Mouse (Mus musculus) lung, postnatal 0 days (tissue): ENCODE data around the gene Ubr1. TPM values are rescaled to one million over a fixed set of nuclear protein-coding genes. Genes with fewer than 3 reads are reported as not detected.

Experiments used
- ATAC-seq: fragments of 200-750 bp; cut with Nextera tagmentation; 2 replicates; pipeline ENCODE4 v1.8.0; 2017; ENCODE audit warnings: moderate library complexity
- DNase-seq: peaks from one replicate; pipeline ENCODE4 v3.0.0-alpha.2; 2016; ENCODE audit warnings: low spot score
- H3K27ac ChIP-seq: fragments of 300-500 bp; sonication (generic); 2 replicates; pipeline ENCODE4 v1.5.1; 2014; ENCODE audit warnings: antibody characterized with exemption, mild to moderate bottlenecking, low read length, mixed read lengths
- H3K27me3 ChIP-seq: fragments of 300-500 bp; sonication (generic); replicated peaks from 2 replicates; pipeline ENCODE4 v1.6.1; 2014; ENCODE audit warnings: low read length, mixed read lengths; ENCODE audit not compliant: insufficient read depth
- H3K36me3 ChIP-seq: fragments of 300-500 bp; sonication (generic); 2 replicates; pipeline ENCODE4 v1.6.1; 2014; ENCODE audit warnings: low read length, mixed read lengths; ENCODE audit not compliant: insufficient read depth
- H3K4me1 ChIP-seq: fragments of 300-500 bp; sonication (generic); 2 replicates; pipeline ENCODE4 v1.6.1; 2014; ENCODE audit warnings: antibody characterized with exemption, low read depth, low read length, mixed read lengths; ENCODE audit not compliant: insufficient read depth
- H3K4me2 ChIP-seq: fragments of 300-500 bp; sonication (generic); replicated peaks from 2 replicates; pipeline ENCODE4 v1.6.1; 2014; ENCODE audit warnings: low read depth, mild to moderate bottlenecking, low read length, moderate library complexity, mixed read lengths
- H3K4me3 ChIP-seq: fragments of 300-500 bp; sonication (generic); 2 replicates; pipeline ENCODE4 v1.5.1; 2014; ENCODE audit warnings: low read depth, low read length
- H3K9ac ChIP-seq: fragments of 300-500 bp; sonication (generic); replicated peaks from 2 replicates; pipeline ENCODE4 v1.6.1; 2014; ENCODE audit warnings: low read depth, mild to moderate bottlenecking
- H3K9me3 ChIP-seq: fragments of 300-500 bp; sonication (generic); 2 replicates; pipeline ENCODE4 v1.6.1; 2016; ENCODE audit warnings: low read length, mixed read lengths
- CTCF ChIP-seq: IDR thresholded peaks from 2 replicates; pipeline ENCODE4 v1.5.1; 2016; ENCODE audit warnings: antibody characterized with exemption, mild to moderate bottlenecking
- EP300 ChIP-seq: IDR thresholded peaks from 2 replicates; pipeline ENCODE4 v1.6.1; 2016; ENCODE audit warnings: antibody characterized with exemption, mild to moderate bottlenecking, control low read depth
- WGBS: fragments of 180-500 bp; shearing (Covaris S2); extraction: QIAGEN DNeasy Blood & Tissue Kit; methylation state at CpG from one replicate; pipeline ENCODE4 v1.1.7; 2014; 5-methylcytosine and 5-hydroxymethylcytosine counted together
- polyA plus RNA-seq: library from polyadenylated mRNA; unstranded; fragments of >200 nt; fragmentation: Nextera tagmentation; extraction: Ambion mirVana; gene quantifications from 2 replicates; pipeline ENCODE4 v1.2.1, GENCODE M21; 2015

Gene Ubr1
- polyA plus RNA-seq, 1 experiment from 2014 or later: 25.1 TPM

GRCm38 (mm10) chr2:120858131-120858530 is 112.4 kb downstream of the Ubr1 start:
- no peaks in the 10 kb centered on the region for H3K4me1 ChIP-seq
- no peaks in the 10 kb centered on the region for H3K27me3 ChIP-seq
- TF ChIP-seq CTCF (no peak), EP300 (no peak)
- no peaks in the 10 kb centered on the region for H3K9me3 ChIP-seq
- no peak overlapping the region for H3K9ac ChIP-seq
- H3K36me3 ChIP-seq: peaks cover 15% of the 10 kb centered on the region; the same call in 1 of the 2 replicates
- no peak overlapping the region for H3K4me2 ChIP-seq
- ATAC-seq (no peak), DNase-seq (peak; percentile 27)
- no peak overlapping the region for H3K4me3 ChIP-seq
- 80% methylated on average over 3 of the region's 3 CpGs for WGBS
- no peak overlapping the region for H3K27ac ChIP-seq

- no peak overlapping the region for H3K4me2 ChIP-seq
- H3K9ac ChIP-seq: no peak overlapping the region
- no peaks in the 10 kb centered on the region for H3K9me3 ChIP-seq
- no peaks in the 10 kb centered on the region for H3K27me3 ChIP-seq
- no peaks in the 10 kb centered on the region for H3K4me1 ChIP-seq
- no peaks in the 10 kb centered on the region for H3K36me3 ChIP-seq
- no peak overlapping the region for H3K4me3 ChIP-seq
- TF ChIP-seq CTCF (no peak), EP300 (no peak)
- no peak for ATAC-seq
- 59% methylated on average over 3 of the region's 3 CpGs for WGBS
- no peak for DNase-seq
- no peak overlapping the region for H3K27ac ChIP-seq
Observed at GRCm38 (mm10) chr2:120853151-120853550, 117.4 kb downstream of the Ubr1 start.

- no peaks in the 10 kb centered on the region for H3K4me1 ChIP-seq
- no peaks in the 10 kb centered on the region for H3K27me3 ChIP-seq
- no peak overlapping the region for H3K4me2 ChIP-seq
- 21% methylated on average over 1 of the region's 1 CpGs for WGBS
- no peaks in the 10 kb centered on the region for H3K9me3 ChIP-seq
- H3K4me3 ChIP-seq: no peak overlapping the region
- TF ChIP-seq EP300 (no peak), CTCF (no peak)
- no peak for ATAC-seq
- peak; percentile 14 for DNase-seq
- H3K27ac ChIP-seq: no peak overlapping the region
- H3K9ac ChIP-seq: no peak overlapping the region
- no peaks in the 10 kb centered on the region for H3K36me3 ChIP-seq
Observed at GRCm38 (mm10) chr2:120852626-120853025, 117.9 kb downstream of the Ubr1 start.

- Histone ChIP-seq H3K4me3 (peak within 1 kb of the TSS; percentile 90), H3K4me2 (peak within 1 kb of the TSS; percentile 89), H3K36me3 (no peaks in the 10 kb centered on the region), H3K4me1 (no peaks in the 10 kb centered on the region), H3K27ac (0 out of 2 replicates have a peak within 1 kb of the TSS, but pooled peaks have one; percentile 20), H3K9ac (peak within 1 kb of the TSS; percentile 54), H3K27me3 (no peaks in the 10 kb centered on the region), H3K9me3 (no peaks in the 10 kb centered on the region)
- DNase-seq (peak; percentile 99), ATAC-seq (peak; percentile 99)
- TF ChIP-seq EP300: no peak
- peak; percentile 45 for TF ChIP-seq CTCF
- under 1% methylated on average over 38 of the region's 39 CpGs for WGBS
Observed at GRCm38 (mm10) chr2:120850424-120851082, 120.0 kb downstream of the Ubr1 start, which contains the start of gene Ttbk2. Ttbk2 (minus strand) TSS chr2:120850604.

DNA sequence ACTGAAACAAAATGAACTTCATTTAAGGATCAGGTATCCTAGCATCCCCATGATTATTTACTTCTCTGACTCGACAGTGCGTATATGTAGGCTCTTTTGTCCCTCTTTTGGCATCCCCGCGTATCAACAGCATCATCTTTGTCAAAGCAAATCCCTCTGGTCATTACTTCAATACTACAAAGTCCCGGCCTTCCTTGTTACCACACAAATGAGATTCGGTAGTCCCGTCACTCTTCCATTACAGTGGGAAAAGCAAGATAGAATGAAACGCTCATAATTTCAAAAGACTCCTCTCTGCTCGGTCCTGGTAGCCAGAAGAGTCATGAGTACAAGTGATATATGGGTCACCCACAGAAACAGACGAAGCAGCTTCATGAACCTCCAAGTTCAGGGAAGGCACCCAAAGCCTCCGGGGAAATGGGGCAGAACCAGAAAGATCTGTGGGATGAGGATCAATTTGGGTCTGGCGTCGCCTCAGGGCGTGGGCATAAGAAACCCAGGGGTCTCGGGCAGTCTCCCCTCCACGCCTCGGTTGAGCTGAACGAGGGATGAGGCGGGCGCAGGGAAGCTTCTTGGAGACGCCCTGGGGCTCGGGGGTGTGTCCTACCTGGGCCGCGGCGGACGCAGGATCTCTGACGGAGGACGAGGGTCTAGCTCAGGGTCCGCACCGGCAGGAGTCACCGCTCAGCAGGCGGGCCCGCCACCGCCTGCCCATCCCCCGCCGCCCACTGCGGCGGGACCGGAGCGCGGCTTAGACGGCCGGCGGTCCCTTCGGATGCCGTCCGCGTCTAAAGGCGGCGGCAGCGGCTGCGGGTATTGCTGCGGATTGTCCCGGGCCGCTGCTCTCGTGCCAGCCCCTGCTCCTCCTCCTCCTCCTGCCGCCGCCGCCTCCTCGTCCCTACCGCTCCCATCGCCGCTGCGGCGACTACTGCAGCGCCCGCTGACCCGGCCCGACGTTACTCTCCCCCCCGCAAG is 120.8 kb downstream of the Ubr1 start, which contains the start of gene Cdan1:
Gene Cdan1, minus strand, starts transcription at position 680 of the 975 bp plus-strand sequence.
- H3K27me3 ChIP-seq: no peaks in the 10 kb centered on the region
- H3K4me2 ChIP-seq: peak within 1 kb of the TSS; percentile 89
- no peaks in the 10 kb centered on the region for H3K9me3 ChIP-seq
- DNase-seq (peak; percentile 59), ATAC-seq (peak; percentile 46)
- under 1% methylated on average over 42 of the region's 71 CpGs for WGBS
- peak within 1 kb of the TSS; percentile 90 for H3K4me3 ChIP-seq
- TF ChIP-seq CTCF: no peak
- H3K36me3 ChIP-seq: no peaks in the 10 kb centered on the region
- no peaks in the 10 kb centered on the region for H3K4me1 ChIP-seq
- 0 out of 2 replicates have a peak within 1 kb of the TSS, but pooled peaks have one; percentile 20 for H3K27ac ChIP-seq
- H3K9ac ChIP-seq: peak within 1 kb of the TSS; percentile 54

DNA sequence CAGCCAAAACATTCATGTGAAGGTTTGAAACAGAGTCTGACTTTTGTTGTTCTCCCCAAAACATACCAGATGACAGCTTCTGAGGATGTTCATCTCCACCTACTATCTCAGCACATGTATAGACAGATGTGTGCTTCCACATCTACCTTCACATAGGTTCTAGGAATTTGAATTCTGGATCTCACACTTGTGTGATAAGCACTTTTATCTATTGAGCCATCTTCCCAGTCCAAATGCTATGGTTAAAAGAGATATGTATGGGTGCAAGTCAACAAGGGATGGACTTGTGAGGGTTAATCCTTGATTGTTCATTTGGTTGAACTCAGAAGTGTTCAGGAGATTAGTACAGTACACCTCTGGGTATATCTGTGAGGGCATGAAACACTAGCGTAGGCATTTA is 125.2 kb downstream of the Ubr1 start:
- H3K9me3 ChIP-seq: no peaks in the 10 kb centered on the region
- no peaks in the 10 kb centered on the region for H3K4me1 ChIP-seq
- no peak overlapping the region for H3K4me2 ChIP-seq
- TF ChIP-seq CTCF (no peak), EP300 (no peak)
- no peak overlapping the region for H3K9ac ChIP-seq
- H3K4me3 ChIP-seq: no peak overlapping the region
- no peak for DNase-seq
- ATAC-seq: no peak
- no peaks in the 10 kb centered on the region for H3K27me3 ChIP-seq
- H3K36me3 ChIP-seq: no peaks in the 10 kb centered on the region
- H3K27ac ChIP-seq: no peak overlapping the region
- 91% methylated on average over 1 of the region's 1 CpGs for WGBS
